Mouse (Mus musculus) heart, embryonic 15.5 days (tissue): ENCODE data around the gene Kank1. TPM values are rescaled to one million over a fixed set of nuclear protein-coding genes. Genes with fewer than 3 reads are reported as not detected.
A peak's percentile ranks its signal among the peaks of the same experiment; 100 is the strongest.

Experiments used
- ATAC-seq: fragments of 200-750 bp; cut with Nextera tagmentation; replicated peaks from 2 replicates; pipeline ENCODE4 v1.8.0; 2017; ENCODE audit warnings: low read depth, moderate TSS enrichment; ENCODE audit not compliant: insufficient number of reproducible peaks, insufficient read depth, low FRiP score
- H3K27ac ChIP-seq: fragments of 300-500 bp; sonication (generic); 2 replicates; pipeline ENCODE4 v1.5.1; 2015; ENCODE audit warnings: mild to moderate bottlenecking, inconsistent platforms
- H3K27me3 ChIP-seq: fragments of 300-500 bp; sonication (generic); 2 replicates; pipeline ENCODE4 v1.6.1; 2015; ENCODE audit warnings: inconsistent platforms
- H3K36me3 ChIP-seq: fragments of 300-500 bp; sonication (generic); 2 replicates; pipeline ENCODE4 v1.6.1; 2015; ENCODE audit warnings: mild to moderate bottlenecking, inconsistent platforms
- H3K4me1 ChIP-seq: fragments of 300-500 bp; sonication (generic); replicated peaks from 2 replicates; pipeline ENCODE4 v1.6.1; 2015; ENCODE audit warnings: inconsistent platforms
- H3K4me2 ChIP-seq: fragments of 300-500 bp; sonication (generic); 2 replicates; pipeline ENCODE4 v1.6.1; 2015; ENCODE audit warnings: inconsistent platforms, mild to moderate bottlenecking, moderate library complexity
- H3K4me3 ChIP-seq: fragments of 300-500 bp; sonication (generic); 2 replicates; pipeline ENCODE4 v1.5.1; 2015; ENCODE audit warnings: mild to moderate bottlenecking, inconsistent platforms
- H3K9ac ChIP-seq: fragments of 300-500 bp; sonication (generic); 2 replicates; pipeline ENCODE4 v1.6.1; 2015; ENCODE audit warnings: mild to moderate bottlenecking, inconsistent platforms
- H3K9me3 ChIP-seq: fragments of 300-500 bp; sonication (generic); replicated peaks from 2 replicates; pipeline ENCODE4 v1.6.1; 2016; ENCODE audit warnings: inconsistent platforms
- WGBS: fragments of 180-500 bp; shearing (Covaris S2); methylation state at CpG from one replicate; pipeline ENCODE4 v1.1.7; 2015; ENCODE audit warnings: mixed read lengths; 5-methylcytosine and 5-hydroxymethylcytosine counted together
- polyA plus RNA-seq: library from polyadenylated mRNA; unstranded; fragments of >200 nt; fragmentation: Nextera tagmentation; extraction: Ambion mirVana; gene quantifications from 2 replicates; pipeline ENCODE4 v1.2.1, GENCODE M21; 2015

Kank1 gene
- polyA plus RNA-seq, 1 experiment from 2014 or later, result 48.3 TPM

- no peak overlapping the region for H3K9ac ChIP-seq
- ATAC-seq, result no peak
- H3K4me3 ChIP-seq, result no peak overlapping the region
- peaks cover 72% of the 10 kb centered on the region for H3K36me3 ChIP-seq
- no peaks in the 10 kb centered on the region for H3K9me3 ChIP-seq
- WGBS, result 73% methylated on average over 7 of the region's 7 CpGs
- no peak overlapping the region for H3K27ac ChIP-seq
- no peak overlapping the region for H3K4me2 ChIP-seq
- peaks cover 16% of the 10 kb centered on the region for H3K4me1 ChIP-seq
- H3K27me3 ChIP-seq, result no peaks in the 10 kb centered on the region
These were observed 195.1 kb downstream of the Kank1 start for GRCm38 (mm10) chr19:25431909-25432308.

GRCm38 (mm10) chr19:25433169-25433690 lies 196.5 kb downstream of the Kank1 start:
- Histone ChIP-seq H3K4me2 (no peak overlapping the region), H3K9me3 (no peaks in the 10 kb centered on the region), H3K4me3 (no peak overlapping the region), H3K9ac (no peak overlapping the region), H3K27ac (no peak overlapping the region; the same call in 1 of the 2 replicates), H3K4me1 (0 out of 2 replicates have a peak, but pooled peaks cover 4% of the 10 kb centered on the region), H3K36me3 (peaks cover 67% of the 10 kb centered on the region), H3K27me3 (no peaks in the 10 kb centered on the region)
- 77% methylated on average over 7 of the region's 7 CpGs for WGBS
- ATAC-seq, result no peak

GRCm38 (mm10) chr19:25434345-25434744 lies 197.6 kb downstream of the Kank1 start:
- no peak overlapping the region for H3K4me3 ChIP-seq
- 89% methylated on average over 7 of the region's 7 CpGs for WGBS
- H3K9me3 ChIP-seq, result no peaks in the 10 kb centered on the region
- H3K27me3 ChIP-seq, result no peaks in the 10 kb centered on the region
- H3K4me2 ChIP-seq, result no peak overlapping the region
- ATAC-seq, result no peak
- 0 out of 2 replicates have a peak, but pooled peaks cover 4% of the 10 kb centered on the region for H3K4me1 ChIP-seq
- peak overlapping the region; percentile 61; the same call in 1 of the 2 replicates for H3K27ac ChIP-seq
- H3K9ac ChIP-seq, result no peak overlapping the region
- peaks cover 56% of the 10 kb centered on the region for H3K36me3 ChIP-seq

- Histone ChIP-seq H3K9ac (no peak overlapping the region), H3K4me2 (no peak overlapping the region), H3K9me3 (no peaks in the 10 kb centered on the region), H3K4me1 (0 out of 2 replicates have a peak, but pooled peaks cover 4% of the 10 kb centered on the region), H3K27ac (peak overlapping the region; percentile 61), H3K4me3 (no peak overlapping the region), H3K27me3 (no peaks in the 10 kb centered on the region), H3K36me3 (peaks cover 51% of the 10 kb centered on the region)
- WGBS, result 66% methylated on average over 6 of the region's 6 CpGs
- no peak for ATAC-seq
These were observed 198.0 kb downstream of the Kank1 start for GRCm38 (mm10) chr19:25434795-25435194.

GRCm38 (mm10) chr19:25435412-25435811 lies 198.6 kb downstream of the Kank1 start:
- no peak overlapping the region for H3K4me3 ChIP-seq
- H3K27ac ChIP-seq, result peak overlapping the region; percentile 61
- no peak overlapping the region for H3K9ac ChIP-seq
- WGBS, result 43% methylated on average over 5 of the region's 5 CpGs
- H3K4me2 ChIP-seq, result no peak overlapping the region
- peak; percentile 72 for ATAC-seq
- peaks cover 45% of the 10 kb centered on the region for H3K36me3 ChIP-seq
- no peaks in the 10 kb centered on the region for H3K9me3 ChIP-seq
- H3K4me1 ChIP-seq, result 0 out of 2 replicates have a peak, but pooled peaks cover 5% of the 10 kb centered on the region
- no peaks in the 10 kb centered on the region for H3K27me3 ChIP-seq

GRCm38 (mm10) chr19:25436175-25436574 lies 199.4 kb downstream of the Kank1 start:
- 0 out of 2 replicates have a peak, but pooled peaks cover 9% of the 10 kb centered on the region for H3K4me1 ChIP-seq
- H3K36me3 ChIP-seq, result peaks cover 37% of the 10 kb centered on the region
- H3K9me3 ChIP-seq, result no peaks in the 10 kb centered on the region
- no peaks in the 10 kb centered on the region for H3K27me3 ChIP-seq
- no peak for ATAC-seq
- no peak overlapping the region for H3K9ac ChIP-seq
- no peak overlapping the region for H3K4me2 ChIP-seq
- no peak overlapping the region for H3K4me3 ChIP-seq
- peak overlapping the region; percentile 36; the same call in 1 of the 2 replicates for H3K27ac ChIP-seq
- 54% methylated on average over 4 of the region's 4 CpGs for WGBS

- Histone ChIP-seq H3K9me3 (no peaks in the 10 kb centered on the region), H3K4me3 (no peak overlapping the region), H3K27ac (peak overlapping the region; percentile 36; the same call in 1 of the 2 replicates), H3K9ac (no peak overlapping the region), H3K36me3 (peaks cover 34% of the 10 kb centered on the region), H3K27me3 (no peaks in the 10 kb centered on the region), H3K4me2 (no peak overlapping the region), H3K4me1 (0 out of 2 replicates have a peak, but pooled peaks cover 9% of the 10 kb centered on the region)
- no peak for ATAC-seq
- WGBS, result 75% methylated on average over 20 of the region's 20 CpGs
These were observed 200.2 kb downstream of the Kank1 start for GRCm38 (mm10) chr19:25436789-25437650.

GRCm38 (mm10) chr19:25438246-25438645 lies 201.5 kb downstream of the Kank1 start:
- H3K36me3 ChIP-seq, result peaks cover 21% of the 10 kb centered on the region
- WGBS, result 82% methylated on average over 6 of the region's 6 CpGs
- ATAC-seq, result no peak

GRCm38 (mm10) chr19:25439807-25440206 lies 203.0 kb downstream of the Kank1 start:
- Histone ChIP-seq H3K4me2 (no peak overlapping the region), H3K4me1 (0 out of 2 replicates have a peak, but pooled peaks cover 6% of the 10 kb centered on the region), H3K27me3 (no peaks in the 10 kb centered on the region), H3K9ac (no peak overlapping the region), H3K4me3 (no peak overlapping the region), H3K9me3 (no peaks in the 10 kb centered on the region), H3K36me3 (peaks cover 7% of the 10 kb centered on the region; the same call in 1 of the 2 replicates), H3K27ac (no peak overlapping the region)
- WGBS, result 77% methylated on average over 6 of the region's 6 CpGs
- ATAC-seq, result no peak

More at GRCm38 (mm10) chr19:25438246-25438645, 201.5 kb downstream of the Kank1 start:
- Histone ChIP-seq H3K9ac (no peak overlapping the region), H3K9me3 (no peaks in the 10 kb centered on the region), H3K27ac (no peak overlapping the region), H3K27me3 (no peaks in the 10 kb centered on the region), H3K4me3 (no peak overlapping the region), H3K4me1 (0 out of 2 replicates have a peak, but pooled peaks cover 9% of the 10 kb centered on the region), H3K4me2 (no peak overlapping the region)

- H3K4me2 ChIP-seq, result no peak overlapping the region
- no peak overlapping the region for H3K27ac ChIP-seq
- no peaks in the 10 kb centered on the region for H3K9me3 ChIP-seq
- H3K9ac ChIP-seq, result no peak overlapping the region
- no peak for ATAC-seq
- WGBS, result 45% methylated on average over 4 of the region's 4 CpGs
- H3K4me1 ChIP-seq, result 0 out of 2 replicates have a peak, but pooled peaks cover 6% of the 10 kb centered on the region
- H3K36me3 ChIP-seq, result 0 out of 2 replicates have a peak, but pooled peaks cover under 1% of the 10 kb centered on the region
- H3K27me3 ChIP-seq, result no peaks in the 10 kb centered on the region
- no peak overlapping the region for H3K4me3 ChIP-seq
These were observed 204.0 kb downstream of the Kank1 start for GRCm38 (mm10) chr19:25440736-25441135.

- Histone ChIP-seq H3K36me3 (no peaks in the 10 kb centered on the region), H3K27me3 (peaks cover 4% of the 10 kb centered on the region; the same call in 1 of the 2 replicates), H3K4me1 (peaks cover 9% of the 10 kb centered on the region; the same call in 1 of the 2 replicates), H3K4me3 (no peak overlapping the region), H3K27ac (no peak overlapping the region), H3K9me3 (no peaks in the 10 kb centered on the region), H3K4me2 (no peak overlapping the region), H3K9ac (no peak overlapping the region)
- ATAC-seq, result no peak
- 24% methylated on average over 7 of the region's 7 CpGs for WGBS
These were observed 208.3 kb downstream of the Kank1 start for GRCm38 (mm10) chr19:25445054-25445453.
